Mouse (Mus musculus): ENCODE results near the gene Eif4g3.

GRCm38 (mm10) chr4:138160918-138161317 lies 168.1 kb downstream of the Eif4g3 start:
- TF ChIP-seq POLR2AphosphoS5 (IDR thresholded peaks at IDR 0.05; ENCODE audit: insufficient replicate concordance, low read depth, low read length) (no peak), CTCF (IDR thresholded peaks at IDR 0.05; ENCODE audit: low read depth, low read length) (no peak)
